Mouse (Mus musculus): ENCODE data around the gene Slc22a12.

Gene Slc22a12

GRCm38 (mm10) chr19:6542367-6543034 is at the start of gene Slc22a12:
Slc22a12 (minus strand) TSS chr19:6543032.
- in situ Hi-C loops (cut with MboI; ENCODE audit: low pct_unique_long_range_greater_than_20kb in 1 of 2, low sequenced_read_pairs in 2 of 2, unreplicated experiment in 1 of 2) = loop anchor here (5.0 kb wide), 2 partner anchors 35 to 50 kb away; no protein-coding TSS in a partner anchor

GRCm38 (mm10) chr19:6572001-6572400 is 29.2 kb upstream of the Slc22a12 start:
- in situ Hi-C loops (cut with MboI; ENCODE audit: low pct_unique_long_range_greater_than_20kb in 1 of 2, low sequenced_read_pairs in 2 of 2, unreplicated experiment in 1 of 2) = no loop called here

GRCm38 (mm10) chr19:6571476-6571875 is 28.6 kb upstream of the Slc22a12 start:
- in situ Hi-C loops (cut with MboI; ENCODE audit: low pct_unique_long_range_greater_than_20kb in 1 of 2, low sequenced_read_pairs in 2 of 2, unreplicated experiment in 1 of 2) = no loop called here

GRCm38 (mm10) chr19:6569561-6569960 is 26.7 kb upstream of the Slc22a12 start:
- in situ Hi-C loops (cut with MboI; ENCODE audit: low pct_unique_long_range_greater_than_20kb in 1 of 2, low sequenced_read_pairs in 2 of 2, unreplicated experiment in 1 of 2) = no loop called here

GRCm38 (mm10) chr19:6569021-6569420 is 26.2 kb upstream of the Slc22a12 start:
- in situ Hi-C loops (cut with MboI; ENCODE audit: low pct_unique_long_range_greater_than_20kb in 1 of 2, low sequenced_read_pairs in 2 of 2, unreplicated experiment in 1 of 2) = no loop called here

- in situ Hi-C loops (cut with MboI; ENCODE audit: low pct_unique_long_range_greater_than_20kb in 1 of 2, low sequenced_read_pairs in 2 of 2, unreplicated experiment in 1 of 2) = no loop called here
These were observed 23.6 kb upstream of the Slc22a12 start for GRCm38 (mm10) chr19:6566450-6566849.

- in situ Hi-C loops (cut with MboI; ENCODE audit: low pct_unique_long_range_greater_than_20kb in 1 of 2, low sequenced_read_pairs in 2 of 2, unreplicated experiment in 1 of 2) = no loop called here
These were observed 22.3 kb upstream of the Slc22a12 start for GRCm38 (mm10) chr19:6565136-6565535.

- in situ Hi-C loops (cut with MboI; ENCODE audit: low pct_unique_long_range_greater_than_20kb in 1 of 2, low sequenced_read_pairs in 2 of 2, unreplicated experiment in 1 of 2) = no loop called here
These were observed 17.5 kb upstream of the Slc22a12 start for GRCm38 (mm10) chr19:6560246-6560815.

GRCm38 (mm10) chr19:6559576-6559975 is 16.7 kb upstream of the Slc22a12 start:
- in situ Hi-C loops (cut with MboI; ENCODE audit: low pct_unique_long_range_greater_than_20kb in 1 of 2, low sequenced_read_pairs in 2 of 2, unreplicated experiment in 1 of 2) = no loop called here

- in situ Hi-C loops (cut with MboI; ENCODE audit: low pct_unique_long_range_greater_than_20kb in 1 of 2, low sequenced_read_pairs in 2 of 2, unreplicated experiment in 1 of 2) = no loop called here
These were observed 11.2 kb upstream of the Slc22a12 start for GRCm38 (mm10) chr19:6553819-6554582.

- in situ Hi-C loops (cut with MboI; ENCODE audit: low pct_unique_long_range_greater_than_20kb in 1 of 2, low sequenced_read_pairs in 2 of 2, unreplicated experiment in 1 of 2) = no loop called here
These were observed 10.3 kb upstream of the Slc22a12 start for GRCm38 (mm10) chr19:6553174-6553573.

- in situ Hi-C loops (cut with MboI; ENCODE audit: low pct_unique_long_range_greater_than_20kb in 1 of 2, low sequenced_read_pairs in 2 of 2, unreplicated experiment in 1 of 2) = no loop called here
These were observed 9.6 kb upstream of the Slc22a12 start for GRCm38 (mm10) chr19:6552302-6553028.

- in situ Hi-C loops (cut with MboI; ENCODE audit: low pct_unique_long_range_greater_than_20kb in 1 of 2, low sequenced_read_pairs in 2 of 2, unreplicated experiment in 1 of 2) = no loop called here
These were observed 8.4 kb upstream of the Slc22a12 start for GRCm38 (mm10) chr19:6551215-6551614.

GRCm38 (mm10) chr19:6549566-6549965 is 6.7 kb upstream of the Slc22a12 start:
- in situ Hi-C loops (cut with MboI; ENCODE audit: low pct_unique_long_range_greater_than_20kb in 1 of 2, low sequenced_read_pairs in 2 of 2, unreplicated experiment in 1 of 2) = no loop called here

GRCm38 (mm10) chr19:6548431-6549410 is 5.9 kb upstream of the Slc22a12 start:
- in situ Hi-C loops (cut with MboI; ENCODE audit: low pct_unique_long_range_greater_than_20kb in 1 of 2, low sequenced_read_pairs in 2 of 2, unreplicated experiment in 1 of 2) = no loop called here

- in situ Hi-C loops (cut with MboI; ENCODE audit: low pct_unique_long_range_greater_than_20kb in 1 of 2, low sequenced_read_pairs in 2 of 2, unreplicated experiment in 1 of 2) = no loop called here
These were observed 5.0 kb upstream of the Slc22a12 start for GRCm38 (mm10) chr19:6547801-6548200.

- in situ Hi-C loops (cut with MboI; ENCODE audit: low pct_unique_long_range_greater_than_20kb in 1 of 2, low sequenced_read_pairs in 2 of 2, unreplicated experiment in 1 of 2) = no loop called here
These were observed 3.3 kb upstream of the Slc22a12 start for GRCm38 (mm10) chr19:6546096-6546495.

- in situ Hi-C loops (cut with MboI; ENCODE audit: low pct_unique_long_range_greater_than_20kb in 1 of 2, low sequenced_read_pairs in 2 of 2, unreplicated experiment in 1 of 2) = no loop called here
These were observed 2.6 kb upstream of the Slc22a12 start for GRCm38 (mm10) chr19:6545481-6545880.

All from mouse embryonic stem cell (cell line).